In the genomic region with DNA sequence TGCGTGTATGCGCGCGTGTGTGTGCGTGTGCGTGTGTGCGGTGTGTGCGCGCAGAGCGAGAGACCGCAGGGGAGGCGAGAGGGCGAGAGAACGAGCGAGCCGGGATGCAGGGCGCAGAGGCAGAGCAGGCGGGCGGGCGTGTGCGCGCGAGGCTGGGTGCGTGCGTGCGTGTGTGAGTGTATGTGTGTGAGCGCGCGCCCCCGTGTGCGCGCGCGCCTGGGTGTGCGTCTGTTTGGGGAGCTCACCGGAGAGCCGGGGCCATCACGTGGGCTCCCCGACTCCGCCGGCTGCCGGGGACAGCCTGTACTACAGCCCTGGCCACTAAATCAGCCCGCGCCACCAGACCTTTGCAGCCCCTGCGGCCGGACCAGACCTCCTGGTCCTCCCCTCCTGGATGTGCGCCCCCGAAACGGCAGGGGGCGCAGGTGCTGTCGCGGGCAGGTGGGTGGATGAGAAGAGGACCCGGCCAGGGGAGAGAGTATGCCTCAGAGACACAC, we compare ENCODE assay signal across 8 mouse cellular contexts.
DNase-seq lines count a peak whose midpoint lies in the region; ATAC-seq and TF ChIP-seq lines count a peak whose summit lies in the region.

No protein-coding gene starts in this region.

- under 1% methylated on average over 42 of the region's 53 CpGs for WGBS in hindbrain, embryonic 12.5 days
- WGBS in lung, postnatal 0 days, result 3% methylated on average over 16 of the region's 53 CpGs

- no peaks in the 10 kb centered on the region for H3K36me3 ChIP-seq in hindbrain, embryonic 12.5 days
- no peaks in the 10 kb centered on the region for H3K36me3 ChIP-seq in lung, postnatal 0 days (ENCODE audit: insufficient read depth, low read length)

- H3K27ac ChIP-seq in hindbrain, embryonic 12.5 days, result peak overlapping the region; percentile 71; the same call in 1 of the 2 replicates
- no peak overlapping the region for H3K27ac ChIP-seq in lung, postnatal 0 days (ENCODE audit: low read length)

- H3K9me3 ChIP-seq in hindbrain, embryonic 12.5 days (replicated peaks), result no peaks in the 10 kb centered on the region
- H3K9me3 ChIP-seq in lung, postnatal 0 days (ENCODE audit: low read length), result no peaks in the 10 kb centered on the region

- H3K9ac ChIP-seq in hindbrain, embryonic 12.5 days, result peak overlapping the region; percentile 64
- H3K9ac ChIP-seq in lung, postnatal 0 days (replicated peaks; ENCODE audit: low read depth), result no peak overlapping the region

- peak; percentile 88 for ATAC-seq in hindbrain, embryonic 12.5 days (ENCODE audit: low FRiP score)
- peak; percentile 78 for ATAC-seq in lung, postnatal 0 days

- H3K4me2 ChIP-seq in hindbrain, embryonic 12.5 days (replicated peaks), result peak overlapping the region; percentile 96
- peak overlapping the region; percentile 99 for H3K4me2 ChIP-seq in lung, postnatal 0 days (replicated peaks; ENCODE audit: low read depth, low read length)

- peak; percentile 93 for DNase-seq in ZHBTc4 (ENCODE audit: low read depth, low spot score)
- peak; percentile 92 to 93 for DNase-seq in cerebellum, postnatal 10 days
- DNase-seq in frontal cortex, postnatal 25 days (ENCODE audit: low spot score in 2 of 2), result peak; percentile 65 to 72
- DNase-seq in layer of hippocampus, postnatal 25 days (ENCODE audit: extremely low spot score in 1 of 2, low spot score in 1 of 2), result peak; percentile 72 to 80
- peak; percentile 71 for DNase-seq in lung, postnatal 0 days (ENCODE audit: low spot score)
- DNase-seq in retina, embryonic 14.5 days (ENCODE audit: low spot score), result peak; percentile 86
- DNase-seq in urinary bladder, postnatal 25 days (ENCODE audit: low spot score), result peak; percentile 64

- peaks cover 47% of the 10 kb centered on the region for H3K27me3 ChIP-seq in hindbrain, embryonic 12.5 days
- peaks cover 48% of the 10 kb centered on the region for H3K27me3 ChIP-seq in lung, postnatal 0 days (replicated peaks; ENCODE audit: insufficient read depth, low read length)

- H3K4me3 ChIP-seq in hindbrain, embryonic 12.5 days, result peak overlapping the region; percentile 65
- peak overlapping the region; percentile 72 for H3K4me3 ChIP-seq in lung, postnatal 0 days (ENCODE audit: low read depth, low read length)

- peak; percentile 71 for TF ChIP-seq CTCF in lung, postnatal 0 days (IDR thresholded peaks at IDR 0.05)

- peaks cover 26% of the 10 kb centered on the region for H3K4me1 ChIP-seq in hindbrain, embryonic 12.5 days
- H3K4me1 ChIP-seq in lung, postnatal 0 days (ENCODE audit: insufficient read depth, low read depth, low read length), result peaks cover 20% of the 10 kb centered on the region; the same call in 1 of the 2 replicates

- TF ChIP-seq EP300 in lung, postnatal 0 days (IDR thresholded peaks at IDR 0.05), result no peak
